Mouse (Mus musculus): ENCODE measurements around the gene Gpr157.
"Not testable (repeated sequence)": the region's sequence is repeated elsewhere in the genome, so short reads cannot be mapped to it uniquely, and the experiment has no call there.

The Gpr157 gene

DNA sequence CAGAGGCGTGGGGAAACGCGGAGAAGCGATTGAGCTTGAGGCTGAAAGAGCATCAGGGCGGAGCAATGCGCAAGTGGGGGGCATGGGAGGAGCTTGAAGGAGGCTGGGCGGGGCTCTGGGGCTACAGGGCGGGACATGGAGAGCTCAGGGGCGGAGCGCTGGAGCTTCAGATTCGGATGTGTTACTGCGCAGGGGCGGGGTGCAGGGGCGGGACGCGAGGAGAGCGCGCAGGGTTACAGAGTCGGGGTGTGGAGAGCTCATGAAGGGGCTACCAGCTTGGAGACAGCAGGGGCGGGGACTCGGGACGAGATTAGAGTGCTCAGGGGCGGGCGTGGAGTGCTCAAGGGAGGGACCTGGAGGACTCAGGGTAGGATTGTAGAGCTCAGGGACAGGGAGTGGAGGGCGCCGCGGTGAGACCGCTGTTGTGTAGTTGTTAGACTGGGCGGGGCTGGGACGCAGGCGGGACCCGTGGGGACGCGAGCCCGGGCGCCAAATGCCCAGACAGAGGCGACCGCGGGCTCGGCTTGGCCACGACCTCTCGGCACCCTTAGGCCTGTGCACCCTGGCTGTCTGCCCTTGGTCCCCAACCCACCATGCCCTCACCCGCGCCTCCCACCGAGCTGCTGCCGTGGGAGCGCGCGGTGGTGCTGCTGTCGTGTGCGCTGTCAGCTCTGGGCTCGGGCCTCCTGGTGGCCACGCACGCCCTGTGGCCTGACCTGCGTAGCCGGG, at the start of gene Gpr157:
Gene Gpr157 (plus strand): TSS at position 205 of the 729 bp plus-strand sequence.
- DNase-seq (ENCODE audit: low spot score in 2 of 2): peak; percentile 69 to 87

GRCm38 (mm10) chr4:150038533-150038932, 48.6 kb upstream of the Gpr157 start:
- DNase-seq (ENCODE audit: low spot score in 2 of 2): no peak

DNA sequence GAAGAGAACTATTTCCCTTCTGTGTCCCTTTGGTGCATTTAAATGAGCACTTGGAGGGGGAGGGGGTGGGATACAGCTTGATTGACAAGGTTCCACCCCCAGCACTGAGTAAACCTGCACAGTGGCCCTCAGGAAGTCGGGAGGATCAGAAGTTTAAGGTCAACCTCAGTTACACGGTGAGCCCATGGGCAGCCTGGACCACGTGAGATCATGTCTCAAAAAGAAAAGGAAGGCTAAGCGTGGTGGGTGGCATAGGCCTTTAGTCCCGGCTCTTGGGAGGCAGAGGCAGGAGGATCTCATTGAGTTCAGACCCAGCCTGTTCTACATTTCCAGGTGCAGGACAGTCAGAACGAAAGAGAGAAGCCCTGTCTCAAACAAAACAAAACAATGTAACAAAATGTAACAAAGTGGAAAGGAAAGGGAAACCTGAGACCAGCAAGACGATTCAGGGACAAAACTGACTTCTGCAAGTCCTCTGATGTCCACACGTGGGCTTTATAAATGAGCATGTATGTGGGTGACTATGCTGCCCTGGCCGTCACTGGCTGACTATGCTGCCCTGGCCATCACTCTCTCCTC, 47.1 kb upstream of the Gpr157 start:
- no peak for DNase-seq (ENCODE audit: low spot score in 2 of 2)

DNA sequence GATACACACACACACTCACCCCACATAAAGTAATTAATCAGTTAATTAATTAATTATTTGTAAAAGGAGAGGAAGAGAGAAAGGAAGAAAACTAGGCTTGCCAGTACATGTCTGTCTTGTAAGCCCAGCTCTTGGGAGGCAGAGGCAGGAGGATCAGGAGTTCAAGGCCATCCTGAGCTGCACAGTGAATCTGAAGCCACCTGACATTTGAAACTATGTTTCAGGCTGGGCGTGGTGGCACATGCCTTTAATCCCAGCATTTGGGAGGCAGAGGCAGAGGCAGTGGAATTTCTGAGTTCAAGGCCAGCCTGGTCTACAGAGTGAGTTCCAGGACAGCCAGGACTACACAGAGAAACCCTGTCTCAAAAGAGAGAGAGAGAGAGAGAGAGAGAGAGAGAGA, 46.3 kb upstream of the Gpr157 start:
- not testable (repeated sequence) for DNase-seq (ENCODE audit: low spot score in 2 of 2)

GRCm38 (mm10) chr4:150041346-150042110, 45.6 kb upstream of the Gpr157 start:
- no peak for DNase-seq (ENCODE audit: low spot score in 2 of 2)

DNA sequence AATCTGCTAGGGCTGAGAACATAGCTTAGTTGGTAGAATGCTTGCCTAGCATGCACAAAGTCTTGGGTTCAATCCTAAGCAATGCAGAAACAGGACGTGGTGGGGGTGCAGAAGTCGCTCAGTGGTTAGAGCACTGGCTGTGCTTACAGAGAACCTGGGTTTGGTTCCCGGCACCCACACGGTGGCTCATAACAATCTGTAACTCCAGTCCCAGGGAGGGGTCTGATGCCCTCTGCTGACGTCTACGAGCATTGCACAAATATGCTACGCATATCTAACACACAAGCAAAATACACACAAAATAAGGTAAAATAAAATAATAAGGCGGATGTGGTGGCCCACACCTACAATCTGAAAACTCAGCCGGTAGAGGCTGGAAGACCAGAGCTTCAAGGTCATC, 43.6 kb upstream of the Gpr157 start:
- no peak for DNase-seq (ENCODE audit: low spot score in 2 of 2)

- DNase-seq (ENCODE audit: low spot score in 2 of 2): no peak
These were observed 39.1 kb upstream of the Gpr157 start for GRCm38 (mm10) chr4:150048038-150048437.

DNA sequence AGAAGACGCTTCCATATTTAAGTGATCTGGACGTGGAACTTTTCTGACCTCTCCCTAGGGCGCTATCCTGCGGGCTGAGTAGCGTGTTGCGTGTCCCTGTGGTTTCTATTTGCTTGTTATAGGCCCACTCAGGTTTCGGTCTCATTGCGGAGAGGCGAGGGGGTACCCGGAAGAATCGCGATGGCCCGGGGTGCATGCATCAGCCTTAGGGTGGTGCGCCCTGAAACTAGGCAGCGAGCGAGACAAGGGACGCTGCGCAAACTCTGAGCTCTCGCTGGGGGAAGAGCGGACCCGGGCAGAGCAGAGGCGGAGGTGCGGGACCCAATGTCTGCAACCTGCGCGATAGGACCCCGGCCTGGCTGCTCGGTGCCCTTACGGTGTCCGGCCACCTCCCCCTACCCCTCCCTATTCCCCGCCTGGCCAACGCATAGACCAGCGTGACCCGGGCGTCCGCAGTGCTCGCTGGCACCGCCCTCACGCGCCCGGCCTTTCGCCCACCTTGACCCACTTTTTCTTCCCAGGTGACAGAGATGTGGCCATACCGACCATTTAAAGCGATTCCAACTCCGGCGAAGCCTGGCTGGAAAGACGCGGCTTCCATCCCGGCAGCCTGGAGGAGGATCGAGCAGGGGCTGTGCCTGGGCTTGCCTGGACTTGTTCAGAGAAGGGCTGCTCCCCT, 38.5 kb upstream of the Gpr157 start:
- DNase-seq (ENCODE audit: low spot score in 2 of 2): no peak

DNA sequence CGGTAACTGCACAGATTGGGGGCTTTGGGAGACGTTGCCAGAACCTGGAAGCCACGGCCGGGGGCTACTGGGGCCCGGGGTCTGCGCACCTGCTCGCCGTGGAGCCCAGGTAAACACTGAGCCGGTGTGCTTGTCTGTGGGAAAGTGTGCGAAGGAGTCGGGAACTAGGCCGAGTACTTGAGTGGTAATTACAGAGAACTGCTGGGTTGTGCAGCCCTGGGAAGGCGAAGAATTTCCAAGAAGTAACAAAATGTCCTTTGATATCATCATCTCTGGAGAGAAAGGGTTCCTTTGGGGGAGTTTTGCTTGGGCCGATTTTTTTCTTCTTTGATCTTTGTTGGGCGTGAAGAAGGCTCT, 38.0 kb upstream of the Gpr157 start:
- no peak for DNase-seq (ENCODE audit: low spot score in 2 of 2)

DNA sequence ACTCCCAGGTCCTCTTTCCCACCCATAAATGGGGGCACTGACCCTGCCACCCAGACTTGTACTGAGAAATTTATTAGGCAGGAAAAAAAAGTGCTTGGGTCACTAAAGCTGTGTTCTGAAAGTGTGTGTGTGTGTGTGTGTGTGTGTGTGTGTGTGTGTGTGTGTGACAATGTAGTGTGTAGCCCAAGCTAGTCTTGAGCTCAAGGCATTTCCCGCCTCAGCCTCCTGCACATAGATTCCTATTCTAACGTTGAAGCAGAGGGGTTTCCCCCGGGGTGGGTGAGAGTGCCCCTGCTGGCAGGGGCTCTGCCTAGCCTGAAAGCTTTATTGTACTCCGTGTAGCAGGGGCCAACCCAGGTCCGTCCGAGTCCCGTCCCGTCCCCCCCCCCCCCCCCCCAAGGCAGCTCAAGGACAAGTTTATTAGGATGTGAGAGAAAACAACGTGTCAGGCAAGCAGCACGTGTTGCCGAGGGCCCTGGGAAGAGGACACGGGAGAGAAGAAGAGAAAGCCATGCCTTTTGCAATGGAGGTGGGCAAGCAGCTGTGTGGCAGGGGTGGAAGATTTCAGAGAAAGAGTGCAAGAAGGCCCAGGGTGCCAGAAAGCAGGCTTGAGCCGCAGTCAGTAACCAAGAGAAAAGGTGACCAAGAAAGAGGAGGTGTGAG, 37.5 kb upstream of the Gpr157 start:
- no peak for DNase-seq (ENCODE audit: low spot score in 2 of 2)

- DNase-seq (ENCODE audit: low spot score in 2 of 2): no peak
These were observed 35.7 kb upstream of the Gpr157 start for GRCm38 (mm10) chr4:150051514-150051913.

- no peak for DNase-seq (ENCODE audit: low spot score in 2 of 2)
These were observed 34.8 kb upstream of the Gpr157 start for GRCm38 (mm10) chr4:150052380-150052779.

DNA sequence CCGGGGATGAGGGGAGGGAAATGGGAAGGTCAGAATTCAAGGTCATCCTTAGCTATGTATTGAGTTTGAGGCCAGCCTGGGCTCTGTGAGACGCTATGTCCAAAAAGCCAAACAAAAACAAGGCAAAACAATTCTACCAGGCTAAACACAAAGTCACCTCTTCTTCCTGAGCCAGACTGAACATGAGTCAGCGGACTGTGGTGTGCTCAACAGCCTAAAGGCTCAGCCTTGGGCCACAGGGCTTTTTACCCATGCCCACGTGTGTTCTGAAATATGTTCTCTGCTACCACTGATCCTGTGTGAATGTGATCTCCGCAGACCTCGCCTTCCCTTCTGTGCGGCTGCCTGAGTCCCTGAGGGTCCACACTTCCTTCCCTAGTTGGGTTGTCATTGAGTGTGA, 31.0 kb upstream of the Gpr157 start:
- DNase-seq (ENCODE audit: low spot score in 2 of 2): no peak

DNA sequence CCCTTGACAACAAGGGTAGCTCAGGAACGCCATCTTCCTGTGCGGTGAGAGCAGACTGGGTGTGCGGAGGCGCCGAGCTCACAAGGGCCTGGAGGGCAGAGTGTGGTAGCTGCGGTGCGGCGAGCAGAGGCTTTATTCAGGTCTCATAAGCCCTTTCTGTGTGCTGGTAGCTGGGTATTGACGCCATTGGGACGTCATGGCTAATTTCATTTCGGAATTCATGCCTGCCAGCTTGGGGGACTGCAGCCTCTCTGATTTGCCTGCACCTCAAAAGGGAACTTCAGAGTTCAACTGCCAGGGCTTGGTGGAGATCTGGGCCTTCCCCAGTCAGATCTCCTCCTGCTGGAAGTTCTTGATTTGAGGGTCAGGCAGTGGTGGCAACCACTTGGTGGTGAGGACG, 29.4 kb upstream of the Gpr157 start:
- DNase-seq (ENCODE audit: low spot score in 2 of 2): no peak

GRCm38 (mm10) chr4:150059841-150060468, 27.2 kb upstream of the Gpr157 start:
- no peak for DNase-seq (ENCODE audit: low spot score in 2 of 2)

DNA sequence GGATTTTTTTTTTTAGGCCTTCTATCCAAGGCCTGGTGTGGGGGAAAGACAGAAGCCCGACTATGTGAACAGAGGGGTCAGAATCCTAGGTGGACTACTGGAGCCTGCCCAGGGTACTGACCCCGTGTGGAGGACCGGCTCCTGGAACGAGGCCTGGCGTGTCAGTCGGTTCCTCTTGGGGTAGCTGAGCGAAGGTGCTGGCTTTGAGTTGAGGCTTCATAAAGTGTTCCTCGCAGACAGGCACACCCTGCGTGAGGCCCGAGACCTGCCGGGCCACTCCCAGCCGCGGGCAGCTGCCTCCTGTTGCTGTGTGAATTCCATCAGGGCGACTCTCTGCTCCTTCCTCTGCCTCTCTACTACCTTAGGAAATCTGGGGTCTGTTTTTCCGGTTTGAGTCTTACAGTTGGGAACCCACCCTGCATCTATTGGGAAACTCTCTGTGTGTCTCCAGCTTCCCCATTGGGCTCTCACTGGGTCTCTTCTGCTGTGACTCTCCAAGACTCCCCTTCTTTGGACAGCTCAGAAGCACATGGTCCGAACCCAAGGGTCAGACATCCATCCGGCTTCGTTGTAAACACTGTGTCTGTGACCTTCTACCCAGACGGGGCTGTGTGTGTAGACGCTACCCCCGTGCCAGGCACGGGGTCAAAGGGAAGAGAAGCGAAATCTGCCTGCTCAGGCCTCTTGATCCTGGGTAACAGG, 26.5 kb upstream of the Gpr157 start:
- no peak for DNase-seq (ENCODE audit: low spot score in 2 of 2)

DNA sequence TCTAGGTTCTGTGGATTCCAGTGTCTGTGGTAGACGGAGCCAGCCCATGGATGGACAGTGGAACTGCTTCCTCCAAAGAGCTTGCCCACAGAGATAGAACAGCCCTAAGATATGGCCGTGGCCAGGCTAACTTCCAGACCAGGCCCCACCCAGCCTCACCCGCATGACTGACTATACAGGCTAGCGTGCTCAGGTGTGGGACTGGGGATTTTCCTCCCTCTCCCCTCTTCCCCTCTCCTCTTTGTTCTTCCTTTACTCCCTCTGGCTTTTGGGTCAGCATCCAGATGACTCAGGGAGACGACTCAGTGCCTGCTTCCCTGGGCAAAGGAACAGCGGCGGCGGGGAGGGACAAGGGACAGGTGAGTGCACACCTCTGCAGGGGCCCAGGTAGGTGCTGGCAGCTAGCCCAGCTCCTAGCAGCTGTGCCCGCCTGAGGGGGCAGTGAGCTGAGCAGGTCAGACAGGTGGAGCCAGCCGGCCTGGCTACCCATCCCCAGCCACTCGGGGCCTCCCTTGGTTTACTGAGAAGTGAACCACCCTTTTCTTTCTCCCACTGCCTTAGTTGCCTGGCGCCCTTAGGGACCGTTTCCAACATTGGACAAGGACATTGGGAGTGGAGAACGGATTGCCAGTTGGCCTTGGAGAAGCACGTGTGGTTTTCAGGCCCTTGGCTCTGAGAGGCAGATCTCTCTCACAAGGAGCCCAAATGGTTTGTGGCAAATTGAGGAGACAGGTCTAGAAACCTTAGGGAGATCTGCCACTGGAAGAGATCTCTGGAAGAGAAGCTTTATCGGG, 25.5 kb upstream of the Gpr157 start:
- DNase-seq (ENCODE audit: low spot score in 2 of 2): no peak

- no peak for DNase-seq (ENCODE audit: low spot score in 2 of 2)
These were observed 20.4 kb upstream of the Gpr157 start for GRCm38 (mm10) chr4:150066706-150067323.

DNA sequence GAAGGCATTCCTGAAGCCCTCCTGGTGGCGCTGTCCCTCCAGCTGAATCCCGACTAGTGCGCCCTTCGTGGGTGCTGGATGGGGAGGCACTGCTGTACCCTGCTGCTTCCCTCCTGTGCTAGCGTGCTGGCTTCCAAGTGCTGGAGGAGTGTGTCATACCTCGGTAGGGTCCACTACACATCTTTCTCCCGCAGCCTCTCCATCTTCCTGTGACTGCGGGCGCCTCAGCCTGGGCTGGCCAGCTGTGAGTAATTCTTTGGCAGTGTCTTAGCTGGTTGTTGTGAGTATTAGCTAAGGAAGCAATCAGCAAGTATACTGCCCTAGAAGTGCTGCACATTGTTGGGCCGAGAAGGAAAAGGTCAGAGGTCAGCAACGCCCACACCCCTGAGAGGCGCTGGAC, 18.9 kb upstream of the Gpr157 start:
- DNase-seq (ENCODE audit: low spot score in 2 of 2): no peak

- DNase-seq (ENCODE audit: low spot score in 2 of 2): no peak
These were observed 17.0 kb upstream of the Gpr157 start for GRCm38 (mm10) chr4:150070136-150070535.
